Mouse (Mus musculus) olfactory bulb, adult 2 months (tissue): Measurements from ENCODE around the gene Ubxn6.

Experiments used
- CTCF ChIP-seq: fragments of 200-500 bp; IDR thresholded peaks from 2 replicates; pipeline ENCODE4 v1.5.1; 2012; ENCODE audit warnings: low read depth, mild to moderate bottlenecking, low read length, moderate library complexity; ENCODE audit not compliant: insufficient read depth
- POLR2A ChIP-seq: fragments of 200-500 bp; IDR thresholded peaks from 2 replicates; pipeline ENCODE4 v1.6.1; 2012; ENCODE audit warnings: mild to moderate bottlenecking, low read depth, low read length, moderate library complexity; ENCODE audit not compliant: insufficient read depth

- peak; percentile 34; the same call in 1 of the 2 replicates for TF ChIP-seq POLR2A
- no peak for TF ChIP-seq CTCF
Measured at GRCm38 (mm10) chr17:56040030-56040856, 34.6 kb downstream of the Ubxn6 start, which contains the start of gene Chaf1a.
